Mouse (Mus musculus) layer of hippocampus, postnatal 10 days (tissue): Measurements from ENCODE around the gene Enpp6. TPM values are rescaled to one million over a fixed set of nuclear protein-coding genes. Genes with fewer than 3 reads are reported as not detected.

ENCODE experiments used
- DNase-seq, 2 experiments: peaks; one replicate each; pipeline ENCODE4 v3.0.0; 2021; ENCODE audit warnings: low spot score in 2 of 2
- total RNA-seq, 2 experiments: library from RNA; stranded (reverse); gene quantifications; 2 replicates each; pipeline ENCODE4 v1.2.3; 2021

Gene Enpp6
- total RNA-seq, 2 experiments from 2014 or later = 14.1 to 14.5 TPM

DNA sequence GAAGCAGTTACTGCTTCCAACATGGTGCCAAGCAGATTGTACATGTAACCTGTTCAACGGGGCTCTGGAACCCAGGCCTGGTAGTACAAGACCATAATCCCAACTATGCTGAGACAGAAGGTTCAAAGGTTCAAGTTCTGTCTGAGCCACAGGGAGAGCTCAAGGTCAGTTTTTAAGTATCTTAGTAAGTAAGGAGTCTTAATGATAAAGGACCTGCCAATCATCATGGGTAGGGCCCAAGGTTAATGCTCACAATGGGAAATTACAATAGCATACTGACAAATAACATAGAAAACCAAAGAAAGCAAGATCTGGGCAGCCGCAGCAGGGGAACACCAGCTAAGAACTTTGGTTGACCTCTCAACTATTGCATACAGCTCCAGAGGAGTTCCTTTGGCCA lies 72.3 kb downstream of the Enpp6 start:
- DNase-seq = no peak

DNA sequence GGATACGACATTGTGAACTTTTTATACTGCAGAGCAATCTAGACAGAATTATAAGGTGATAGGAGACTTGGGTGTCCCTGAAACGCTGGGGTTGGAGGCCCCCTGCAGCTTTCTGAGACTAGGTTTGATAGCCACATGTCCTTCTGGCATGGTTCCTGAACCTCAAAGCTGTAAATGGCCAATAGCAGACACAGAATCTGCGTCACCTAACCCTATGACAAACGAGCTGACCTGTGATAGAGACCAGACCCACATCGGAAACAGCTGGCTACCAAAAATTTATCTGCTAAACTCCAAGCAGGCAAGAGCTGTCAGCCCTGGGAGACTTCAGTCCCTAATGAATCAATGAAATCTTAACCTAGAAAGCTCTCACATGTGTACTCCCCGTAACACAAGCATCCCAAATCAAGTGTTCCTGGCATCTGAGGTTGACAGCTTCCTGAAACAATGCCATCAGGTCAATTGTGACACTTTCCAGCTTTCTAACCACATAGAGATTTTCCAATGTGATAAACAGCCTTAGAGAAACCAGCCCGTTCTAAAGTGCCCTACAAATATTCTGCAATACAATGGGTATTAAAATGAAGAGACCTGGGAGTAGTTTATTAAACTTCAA lies 74.5 kb downstream of the Enpp6 start:
- DNase-seq = no peak

- DNase-seq = no peak
These were observed 80.4 kb downstream of the Enpp6 start for GRCm38 (mm10) chr8:47067121-47067520.

GRCm38 (mm10) chr8:47069634-47070033 lies 82.9 kb downstream of the Enpp6 start:
- DNase-seq = no peak

DNA sequence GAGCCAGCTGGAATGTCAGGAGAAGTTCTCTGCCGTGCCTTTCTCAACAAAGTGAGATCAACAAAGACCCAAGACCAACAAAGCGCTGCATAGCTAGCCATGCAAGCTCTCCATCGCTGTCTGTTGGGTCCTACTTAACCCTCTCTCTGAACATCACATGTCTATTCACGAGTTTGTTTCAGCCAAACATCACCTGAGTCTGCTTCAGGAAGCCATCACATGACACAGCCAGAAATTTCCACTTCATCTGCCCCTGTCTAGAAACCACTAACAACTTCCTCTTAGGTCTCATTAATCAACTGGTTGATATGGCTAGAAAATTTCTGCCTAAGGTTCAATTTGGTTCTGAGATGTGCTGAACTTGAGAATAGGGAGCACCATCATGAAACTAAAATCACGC lies 85.3 kb downstream of the Enpp6 start:
- DNase-seq = no peak

- no peak for DNase-seq
These were observed 89.4 kb downstream of the Enpp6 start for GRCm38 (mm10) chr8:47075941-47076555.

- no peak for DNase-seq
These were observed 93.3 kb downstream of the Enpp6 start for GRCm38 (mm10) chr8:47080037-47080436.

DNA sequence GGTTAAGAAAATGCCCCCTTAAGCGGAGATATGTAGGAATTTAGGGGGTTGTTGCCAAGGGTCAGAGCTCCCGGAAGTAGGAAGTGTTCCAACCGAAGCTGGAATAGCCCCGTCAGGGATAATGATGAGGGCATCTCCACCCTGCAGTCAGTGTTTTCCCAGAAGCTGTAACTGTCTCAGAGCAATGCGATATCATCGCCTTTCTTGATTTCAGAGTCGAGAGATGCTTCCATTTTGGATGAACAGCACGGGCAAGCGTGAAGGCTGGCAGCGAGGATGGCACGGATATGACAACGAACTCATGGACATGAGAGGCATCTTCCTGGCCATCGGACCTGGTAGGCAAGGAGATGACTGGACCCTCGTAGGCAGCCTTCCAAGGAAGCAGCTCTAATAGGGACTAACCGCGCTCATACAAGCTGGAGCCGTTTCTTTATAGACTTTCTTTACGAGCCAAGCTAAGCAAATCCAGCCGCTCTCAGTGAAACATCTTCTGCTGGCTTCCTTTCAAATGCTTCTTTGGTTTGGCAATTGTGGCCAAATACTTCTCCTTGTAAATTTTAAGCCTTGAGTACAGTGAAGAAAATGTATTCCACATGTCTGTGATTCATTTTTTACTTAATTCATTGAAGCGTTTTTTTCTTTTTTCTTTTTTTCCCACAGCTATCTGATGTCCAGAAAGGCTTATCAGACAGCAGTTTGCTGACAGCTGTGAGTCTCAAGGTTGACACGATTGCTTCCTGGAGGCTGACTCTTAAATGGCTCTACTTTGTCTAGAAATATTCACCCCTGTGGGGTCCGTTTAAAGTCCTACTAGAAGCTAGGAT lies 95.7 kb downstream of the Enpp6 start:
- DNase-seq = peak; percentile 6 to 13

GRCm38 (mm10) chr8:47090021-47090420 lies 103.3 kb downstream of the Enpp6 start:
- DNase-seq = no peak

DNA sequence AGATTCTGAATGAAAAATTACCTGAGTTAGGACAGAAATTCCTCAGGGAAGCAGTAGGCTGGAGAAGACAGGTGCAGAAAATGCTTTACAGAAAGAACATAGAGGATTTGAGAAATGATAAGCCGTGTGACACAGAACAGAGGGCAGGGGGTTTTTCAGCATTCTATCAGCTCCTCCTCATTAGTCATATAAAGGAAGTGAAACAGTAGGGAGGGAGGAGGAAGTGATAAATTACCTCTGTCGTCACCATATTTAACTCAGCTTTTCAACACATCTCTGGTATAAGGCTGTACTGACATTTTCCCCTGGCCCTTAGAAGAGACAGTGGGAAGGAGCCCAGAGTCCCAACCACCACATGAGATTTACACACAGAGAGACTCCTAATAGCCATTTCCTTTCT lies 118.9 kb downstream of the Enpp6 start:
- no peak for DNase-seq

DNA sequence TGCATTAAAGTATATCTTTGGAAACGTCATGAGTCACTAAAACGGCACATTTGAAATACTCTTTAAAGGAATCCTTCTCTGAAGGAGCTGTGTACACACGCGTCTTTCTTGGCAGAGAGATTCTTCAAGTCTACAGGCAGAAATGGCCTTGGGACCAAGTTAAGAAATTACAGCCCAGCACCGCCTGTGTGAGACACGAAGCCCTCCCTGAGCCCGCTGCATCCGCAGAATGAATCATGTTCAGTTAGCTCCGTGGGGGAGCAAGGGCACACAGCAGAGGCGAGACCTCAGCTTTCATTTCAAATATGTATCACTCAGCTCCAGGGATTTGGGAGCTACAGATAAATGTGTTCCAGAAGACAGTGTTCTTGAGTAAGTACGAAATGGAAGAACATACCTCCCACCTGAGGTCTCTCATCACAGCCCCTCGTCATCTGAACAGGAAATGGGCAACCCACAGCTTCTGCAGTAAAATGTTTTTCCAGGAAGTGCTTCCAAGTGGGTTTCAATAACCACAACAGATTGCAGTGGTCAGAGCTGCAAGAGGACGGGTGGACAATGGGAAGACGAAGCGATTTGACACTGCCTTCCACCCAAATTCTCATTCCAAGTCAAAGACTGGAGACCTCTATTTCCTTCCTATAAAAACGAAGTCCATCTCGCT lies 127.6 kb downstream of the Enpp6 start:
- no peak for DNase-seq

DNA sequence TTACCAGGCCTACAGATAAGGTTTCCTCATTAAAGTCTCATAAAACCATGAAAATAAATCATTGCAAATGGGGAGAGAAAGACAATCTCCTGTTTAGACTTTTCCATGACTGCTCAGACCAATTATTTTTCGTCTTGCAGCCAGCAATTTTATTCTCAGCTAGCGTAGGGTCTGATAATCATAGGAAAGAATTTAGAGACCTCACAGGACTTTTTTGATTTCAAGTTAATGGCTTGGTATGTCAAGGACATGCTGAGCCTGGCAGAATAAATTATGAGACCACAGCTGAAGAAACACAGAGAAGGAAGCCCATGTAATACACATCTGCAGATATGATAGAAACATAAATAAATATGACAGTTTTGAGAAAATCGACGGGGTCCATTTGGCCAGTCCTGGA lies 130.6 kb downstream of the Enpp6 start:
- DNase-seq = no peak

DNA sequence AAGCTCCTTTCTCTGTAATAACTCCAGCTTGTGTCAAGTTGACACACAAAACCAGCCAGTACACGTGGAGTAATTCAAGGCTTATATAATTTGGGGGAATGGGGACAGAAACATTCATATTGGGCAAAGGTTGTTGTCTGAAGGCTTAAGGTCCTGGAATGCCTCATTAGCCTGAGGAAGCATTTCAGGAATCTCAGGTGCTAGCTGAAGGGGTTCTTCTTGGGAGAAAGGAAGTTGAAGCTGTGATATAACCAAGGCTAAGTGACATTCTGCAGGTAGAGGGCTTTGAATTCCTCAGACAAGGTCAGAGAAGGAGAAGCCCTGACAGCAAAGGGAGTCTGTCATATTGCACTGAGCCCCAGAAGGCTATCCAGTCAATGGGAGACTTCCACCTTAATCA lies 133.2 kb downstream of the Enpp6 start:
- DNase-seq = no peak

DNA sequence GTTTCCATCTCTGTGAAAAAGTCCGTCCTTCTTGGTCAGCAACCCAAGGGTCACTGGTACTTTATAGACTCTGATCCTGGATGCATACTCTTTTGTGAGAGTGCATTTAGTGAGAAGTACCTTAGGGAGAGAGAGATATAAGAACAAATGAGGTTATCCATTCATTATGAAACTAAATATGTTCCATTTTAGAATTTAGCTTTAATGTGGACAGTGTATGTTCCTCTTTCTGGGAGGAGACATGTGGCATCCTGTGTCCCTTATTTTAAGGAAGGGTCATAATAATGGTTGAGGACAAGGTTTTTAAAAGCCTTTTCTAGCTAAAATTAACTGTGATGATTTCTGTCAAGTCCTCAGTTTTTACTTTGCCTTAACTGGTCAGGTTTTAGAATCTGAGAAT lies 142.2 kb downstream of the Enpp6 start:
- no peak for DNase-seq

GRCm38 (mm10) chr8:47133381-47133780 lies 146.7 kb downstream of the Enpp6 start:
- no peak for DNase-seq

- DNase-seq = no peak
These were observed 148.0 kb downstream of the Enpp6 start for GRCm38 (mm10) chr8:47134736-47135135.

- no peak for DNase-seq
These were observed 148.9 kb downstream of the Enpp6 start for GRCm38 (mm10) chr8:47135586-47135985.

GRCm38 (mm10) chr8:47136047-47136446 lies 149.4 kb downstream of the Enpp6 start:
- no peak for DNase-seq

DNA sequence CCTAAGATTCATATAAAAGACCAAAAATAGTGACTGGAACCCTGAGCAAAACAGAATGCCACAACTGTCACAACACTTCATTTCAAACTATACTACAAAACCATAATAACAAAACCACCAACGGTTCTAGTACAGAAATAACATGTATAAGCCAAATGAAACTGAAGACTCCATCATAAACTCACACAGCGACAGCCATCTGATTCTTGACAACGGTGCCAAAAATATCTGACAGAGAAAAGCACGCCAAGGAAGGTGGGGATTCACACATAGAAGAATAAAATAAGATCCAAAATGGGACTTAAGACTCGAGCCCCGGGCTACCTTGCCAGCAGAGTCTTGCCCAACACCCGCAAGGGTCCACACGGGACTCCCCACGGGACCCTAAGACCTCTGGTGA lies 158.6 kb downstream of the Enpp6 start:
- DNase-seq = no peak
